Mouse (Mus musculus): ENCODE measurements around the gene Ldha.

GRCm38 (mm10) chr7:46871988-46872387, 30.7 kb downstream of the Ldha start:
- TF ChIP-seq CTCF (IDR thresholded peaks at IDR 0.05) (no peak), POLR2A (IDR thresholded peaks at IDR 0.05; ENCODE audit: insufficient read depth, low read depth, low read length) (no peak)

Data from heart, adult 2 months (tissue).